Mouse (Mus musculus) heart, adult 2 months (tissue): ENCODE results near the gene Agap1.

ENCODE experiments used
- CTCF ChIP-seq: fragments of 200-600 bp; IDR thresholded peaks from 2 replicates; pipeline ENCODE4 v1.8.1; 2022; ENCODE audit warnings: antibody characterized with exemption, mild to moderate bottlenecking, moderate library complexity
- EP300 ChIP-seq: fragments of 200-500 bp; IDR thresholded peaks from 2 replicates; pipeline ENCODE4 v1.6.1; 2011; ENCODE audit warnings: low read depth, low read length, control low read depth; ENCODE audit not compliant: insufficient read depth
- POLR2A ChIP-seq: fragments of 200-500 bp; IDR thresholded peaks from 2 replicates; pipeline ENCODE4 v1.6.1; 2011; ENCODE audit warnings: mild to moderate bottlenecking, low read depth, low read length, control low read depth; ENCODE audit not compliant: insufficient read depth

DNA sequence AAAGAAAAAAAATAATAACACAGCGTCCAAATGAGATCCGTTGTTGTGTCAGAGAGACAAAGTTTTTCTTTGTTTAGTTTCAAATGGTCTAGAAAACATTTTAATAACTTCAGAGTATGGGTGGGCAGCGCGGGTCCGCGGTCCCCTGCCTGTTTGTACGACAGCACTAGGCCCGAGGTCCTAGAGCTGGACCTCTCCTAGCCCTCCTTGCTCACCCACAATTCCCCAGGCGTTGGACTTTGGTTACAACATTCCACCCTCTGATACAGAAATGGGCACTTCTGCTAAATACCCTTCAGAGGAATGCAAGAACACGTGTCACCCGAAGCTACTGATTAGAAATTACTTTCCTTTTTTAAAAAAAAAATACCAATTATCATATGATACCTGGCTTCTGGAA is 296.7 kb downstream of the Agap1 start:
- TF ChIP-seq CTCF (no peak), POLR2A (no peak), EP300 (no peak)
